Mouse (Mus musculus) thymus, postnatal 36 days (tissue): Measurements from ENCODE around the gene Sh3d21.

Source experiments
- DNase-seq, 2 experiments: peaks; one replicate each; pipeline ENCODE4 v3.0.0; 2022; ENCODE audit warnings: mixed read lengths in 2 of 2

The Sh3d21 gene

DNA sequence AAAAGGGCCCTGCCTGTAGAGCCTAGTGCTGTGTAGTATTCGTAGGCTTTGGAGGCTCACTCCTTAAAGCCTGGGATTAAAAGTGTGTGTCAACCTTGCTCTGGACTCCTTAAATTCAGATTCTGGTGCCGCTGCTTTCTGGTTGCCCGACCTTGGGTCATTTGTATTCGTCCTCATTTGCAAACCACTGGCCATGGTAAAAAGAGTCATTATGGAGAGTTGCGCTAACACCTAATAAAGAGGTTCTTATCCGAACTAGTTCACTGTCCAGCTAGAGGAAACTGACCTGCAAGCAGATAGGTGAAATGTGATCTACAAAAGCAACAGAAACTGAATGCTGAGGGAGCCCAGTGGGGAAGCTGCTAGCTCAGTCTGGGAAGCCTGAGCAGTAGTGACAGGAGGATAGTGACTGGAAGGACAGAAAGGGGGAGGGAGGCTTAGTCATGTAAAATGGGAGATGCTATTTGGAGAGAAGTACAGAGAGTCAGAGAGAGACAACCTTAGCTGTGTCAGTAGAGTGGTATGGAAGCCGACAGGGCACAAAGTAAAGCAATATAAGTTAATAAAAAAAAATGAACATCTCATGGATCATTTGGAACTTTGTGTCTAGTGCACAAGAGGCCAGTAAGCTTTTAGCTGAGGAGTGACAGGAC lies 58.0 kb downstream of the Sh3d21 start:
- DNase-seq: no peak

DNA sequence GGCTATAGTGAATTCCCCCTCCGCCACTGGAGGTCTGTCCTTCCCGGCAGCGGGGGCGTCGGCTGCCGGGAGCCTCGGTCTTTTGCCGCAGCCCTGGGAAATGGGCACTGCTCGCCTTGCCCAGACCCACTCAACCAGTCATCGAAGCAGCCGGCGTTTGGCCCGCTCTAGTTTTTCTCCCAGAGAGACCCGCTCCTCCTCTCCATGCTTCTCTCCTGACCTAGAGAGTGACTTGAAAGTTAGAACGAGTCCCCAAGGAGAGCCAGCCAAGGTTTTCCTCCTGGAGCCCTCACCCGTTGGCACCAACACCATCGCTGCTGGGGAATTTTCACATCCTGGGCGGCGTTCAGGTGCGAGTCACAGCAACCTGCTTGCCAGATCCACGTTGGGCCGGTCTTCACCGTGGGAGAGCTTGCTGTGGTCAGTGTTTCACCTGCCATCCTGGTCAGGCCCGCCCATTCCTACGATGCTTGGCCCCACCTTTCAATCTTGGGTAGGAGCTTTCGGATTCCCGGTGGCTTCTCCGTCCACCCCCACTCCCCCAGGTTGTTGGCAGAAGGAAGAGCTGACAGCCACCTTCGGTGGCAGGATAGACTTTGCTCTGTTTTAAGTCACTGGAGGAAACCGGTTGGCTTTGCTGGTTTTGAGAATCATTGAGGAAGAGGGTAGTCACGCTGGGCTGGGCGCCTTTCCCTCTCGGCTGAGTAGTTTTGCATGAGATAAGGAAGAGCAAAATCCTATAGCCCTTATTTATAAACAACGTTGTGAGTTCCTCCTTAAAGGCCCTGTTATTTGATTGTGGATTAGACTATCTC lies 58.8 kb downstream of the Sh3d21 start:
- peak in 1 of 2 experiments; percentile 46 for DNase-seq

DNA sequence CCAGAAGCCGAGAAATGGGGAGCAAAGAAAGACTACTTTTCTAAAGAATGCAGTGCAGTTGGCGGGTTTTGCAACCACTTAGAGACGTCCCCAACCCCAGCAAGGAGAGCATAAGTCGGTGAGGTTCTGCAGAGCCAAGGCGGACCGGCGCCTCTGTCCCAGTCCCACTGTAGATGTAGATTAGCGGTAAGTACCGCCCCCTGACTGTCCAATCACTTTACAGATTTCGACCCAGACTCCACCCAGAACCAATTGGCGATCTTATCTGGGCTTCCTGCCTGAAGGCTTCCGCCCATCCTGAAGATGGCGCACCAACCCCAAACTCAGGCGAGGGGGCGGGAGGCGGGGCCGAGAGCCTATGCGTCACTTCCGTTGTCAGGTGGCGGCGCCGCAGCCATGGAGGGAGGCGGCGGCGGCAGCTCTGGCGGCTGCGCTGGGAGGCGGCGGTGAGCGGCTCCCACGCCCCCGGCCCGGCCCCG lies 59.7 kb downstream of the Sh3d21 start, which contains the start of gene Stk40:
Gene Stk40 (plus strand): TSS at position 368 of the 479 bp plus-strand sequence.
- peak; percentile 95 to 96 for DNase-seq

DNA sequence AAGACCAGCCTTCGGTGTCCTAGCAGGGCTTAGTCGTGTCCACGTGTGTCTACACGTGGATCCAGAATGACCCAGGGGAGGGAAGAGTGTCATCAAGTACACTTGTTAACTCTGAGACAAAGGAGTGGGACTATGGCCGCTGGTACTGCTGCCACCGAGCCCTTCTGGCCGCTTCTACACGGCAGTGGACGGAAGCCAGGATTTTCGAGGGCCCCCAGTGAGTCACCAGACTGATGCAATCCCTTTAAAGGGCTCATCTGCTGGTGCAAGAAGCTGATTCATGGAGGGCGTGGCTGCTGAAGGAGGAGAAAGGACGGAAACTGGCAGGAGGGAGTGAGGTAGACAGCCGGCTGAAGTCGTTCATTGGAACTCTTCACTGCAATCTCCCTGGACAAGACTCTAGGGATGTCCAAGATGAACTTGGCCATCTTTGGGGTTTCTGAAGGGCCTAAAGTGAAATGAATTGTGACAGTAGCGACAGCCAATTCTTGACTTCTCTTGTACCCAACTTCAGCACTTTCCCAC lies 60.2 kb downstream of the Sh3d21 start:
- DNase-seq: peak; percentile 42 to 67

DNA sequence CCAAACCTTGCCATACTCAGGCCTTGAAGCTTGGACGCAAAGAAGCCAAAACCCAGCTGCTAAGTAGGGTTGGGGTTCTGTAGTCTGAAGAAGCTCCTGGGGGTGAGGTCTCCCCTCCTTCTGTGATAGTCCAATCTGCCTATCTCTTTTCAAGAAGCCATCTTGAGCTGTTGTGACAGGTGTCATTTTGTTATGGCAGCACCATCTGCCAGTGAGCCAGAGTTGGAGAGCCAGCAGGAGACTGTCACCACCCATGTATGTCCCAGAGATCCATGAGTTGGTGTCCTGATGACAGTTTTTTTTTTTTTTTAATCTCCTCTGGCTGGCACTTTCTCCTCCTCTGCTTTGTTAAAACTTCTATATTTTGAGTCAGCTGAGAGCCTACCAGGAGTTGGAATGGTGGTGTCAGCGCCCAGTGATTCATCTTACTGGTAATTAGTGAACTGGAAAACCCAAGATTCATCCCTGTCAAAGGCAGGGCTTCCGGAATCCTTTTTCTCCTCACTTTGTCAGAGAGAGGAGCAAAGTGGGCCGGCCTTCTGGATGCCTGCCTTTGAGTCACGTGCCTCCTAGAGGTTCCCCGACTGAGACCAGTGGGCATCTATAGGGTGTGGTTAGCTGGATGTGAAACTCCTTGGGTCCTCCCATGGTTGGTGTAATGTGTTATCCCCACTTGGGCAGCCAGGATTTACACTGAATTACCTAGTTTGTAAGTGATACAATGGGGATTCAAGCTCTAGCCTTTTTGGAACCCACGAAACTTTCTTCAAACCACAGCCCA lies 61.0 kb downstream of the Sh3d21 start:
- DNase-seq: no peak

DNA sequence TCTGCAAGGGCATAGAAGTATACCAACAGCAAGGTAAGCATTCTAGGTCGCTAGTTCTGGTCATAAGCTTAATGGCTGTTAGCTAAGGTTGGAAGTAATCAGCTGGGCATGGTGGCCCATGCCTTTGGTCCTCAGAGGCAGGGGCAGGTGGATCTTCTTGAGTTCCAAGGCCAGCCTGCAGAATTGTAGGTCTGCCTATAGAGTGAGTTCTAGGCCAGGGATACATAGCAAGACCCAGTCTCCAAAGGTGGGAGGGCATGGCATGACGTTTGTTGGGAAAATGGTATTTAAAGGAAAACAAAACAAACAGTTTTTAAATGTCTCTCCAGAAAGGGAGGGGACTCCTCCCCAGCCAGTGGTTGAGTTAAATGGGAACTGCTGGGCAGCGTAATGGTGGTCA lies 62.5 kb downstream of the Sh3d21 start:
- DNase-seq: no peak
